Mouse (Mus musculus) adipocyte (in vitro differentiated cells): ENCODE measurements around the gene Mapk3.
A peak's percentile ranks its signal among the peaks of the same experiment; 100 is the strongest.
"Not testable (repeated sequence)": the region's sequence is repeated elsewhere in the genome, so short reads cannot be mapped to it uniquely, and the experiment has no call there.

ENCODE experiments used
- DNase-seq: peaks from one replicate; pipeline ENCODE4 v3.0.0-alpha.2; 2016; ENCODE audit warnings: low spot score

The Mapk3 gene

GRCm38 (mm10) chr7:126759050-126759671 lies at the start of gene Mapk3:
Gene Mapk3 (plus strand): TSS chr7:126759601.
- DNase-seq: peak; percentile 80

DNA sequence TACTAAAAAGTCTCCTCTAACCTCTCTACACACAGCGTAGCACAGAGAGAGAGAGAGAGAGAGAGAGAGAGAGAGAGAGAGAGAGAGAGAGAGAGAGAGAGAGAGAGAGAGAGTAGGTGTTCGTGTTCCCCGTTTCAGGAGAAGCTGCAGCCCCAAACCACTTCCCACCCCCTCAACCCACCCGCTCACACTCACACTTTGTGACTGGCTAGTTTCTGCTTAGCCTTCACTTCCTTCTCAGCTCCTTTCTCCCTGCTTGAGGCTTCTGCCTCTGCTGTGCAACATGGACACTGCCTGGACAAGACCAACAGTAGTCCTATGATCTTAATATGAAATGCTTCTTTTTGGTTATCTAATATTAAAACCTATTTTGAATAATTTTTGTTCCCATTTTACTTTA lies 49.1 kb upstream of the Mapk3 start:
- DNase-seq: no peak

DNA sequence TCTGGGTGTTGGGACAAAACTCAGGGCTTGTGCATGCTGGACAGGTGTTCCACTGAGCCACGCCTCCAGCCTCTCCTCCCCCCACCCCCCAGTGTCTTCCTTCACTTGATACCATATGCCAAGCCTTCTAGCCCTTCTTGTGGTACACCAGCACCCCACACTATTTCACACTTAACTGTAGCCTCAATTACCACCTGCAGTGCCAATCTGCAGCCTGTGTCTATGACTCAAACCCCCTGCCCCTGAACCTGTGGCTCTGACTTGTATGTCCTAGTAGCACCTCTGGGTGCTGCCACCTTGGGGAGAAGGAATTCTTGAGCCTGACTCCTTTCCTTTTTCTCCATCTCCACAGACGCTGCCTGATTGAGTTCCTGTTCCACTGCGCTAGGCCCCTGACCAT lies 47.5 kb upstream of the Mapk3 start:
- DNase-seq: no peak

- no peak for DNase-seq
Observed at GRCm38 (mm10) chr7:126715679-126716078, 43.7 kb upstream of the Mapk3 start.

GRCm38 (mm10) chr7:126717566-126717965 lies 41.8 kb upstream of the Mapk3 start:
- no peak for DNase-seq

GRCm38 (mm10) chr7:126718787-126719337 lies 40.5 kb upstream of the Mapk3 start:
- DNase-seq: no peak

- DNase-seq: no peak
Observed at GRCm38 (mm10) chr7:126721635-126722034, 37.8 kb upstream of the Mapk3 start.

DNA sequence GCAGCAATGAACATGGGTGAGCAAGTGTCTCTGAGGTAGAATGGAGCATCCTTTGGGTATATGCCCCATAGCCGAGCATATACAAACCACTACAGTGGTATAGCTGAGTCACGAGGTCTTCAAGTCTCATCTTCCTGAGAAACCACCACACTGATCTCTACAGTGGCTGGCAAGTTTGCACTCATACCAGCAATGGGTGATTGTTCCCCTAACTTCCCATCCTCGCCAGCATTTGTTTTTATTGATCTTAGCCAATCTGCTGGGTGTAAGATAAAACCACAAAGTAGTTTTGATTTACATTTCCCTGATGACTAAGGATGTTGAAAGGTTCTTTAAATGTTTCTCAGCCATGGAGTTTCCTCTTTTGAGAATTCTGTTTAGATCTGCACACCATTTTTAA lies 34.3 kb upstream of the Mapk3 start:
- DNase-seq: no peak

DNA sequence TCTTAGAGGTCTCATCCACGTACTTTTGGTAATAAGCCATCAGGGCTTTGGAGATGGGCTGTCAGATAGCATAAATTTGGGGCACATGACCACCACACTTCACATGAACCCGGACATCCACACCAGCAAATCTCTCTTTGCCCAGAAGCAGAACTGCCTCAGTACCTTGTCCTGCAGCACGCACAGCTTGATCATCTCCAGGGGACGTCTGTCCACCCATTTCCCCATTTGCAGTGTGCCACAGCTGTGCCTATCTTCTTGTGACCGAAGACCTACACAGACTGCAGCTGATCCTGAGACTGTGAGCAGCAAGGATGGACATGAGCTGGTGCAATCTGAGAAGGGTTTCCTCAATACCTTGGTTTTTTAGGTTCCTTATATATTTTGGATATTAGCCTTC lies 33.7 kb upstream of the Mapk3 start:
- DNase-seq: no peak

DNA sequence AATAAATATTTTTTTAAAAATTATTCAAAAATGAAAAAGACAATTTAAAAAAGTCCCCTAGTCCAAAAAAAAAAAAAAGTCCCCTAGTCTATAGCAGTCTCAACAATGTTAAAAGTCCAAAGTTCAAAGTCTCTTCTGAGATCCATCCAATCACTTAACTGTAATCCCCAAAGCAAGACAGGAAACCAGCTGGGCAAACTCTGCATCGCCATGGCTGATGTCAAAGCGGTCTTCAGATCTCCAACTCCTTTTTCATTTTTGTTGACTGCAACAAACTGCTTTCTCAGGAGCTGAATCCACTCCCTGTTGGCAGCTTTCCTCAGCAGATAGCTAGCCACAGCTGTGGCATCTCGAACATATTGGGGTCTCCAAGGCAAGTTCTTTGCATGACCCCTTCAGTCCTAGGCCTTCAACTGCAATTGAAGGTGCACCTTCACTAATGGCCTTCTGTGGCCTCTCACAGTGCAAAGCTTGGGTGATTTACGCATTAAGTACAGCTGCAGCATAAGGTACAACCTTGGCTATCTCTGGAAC lies 29.1 kb upstream of the Mapk3 start:
- not testable (repeated sequence) for DNase-seq

GRCm38 (mm10) chr7:126736122-126736521 lies 23.3 kb upstream of the Mapk3 start:
- DNase-seq: no peak

GRCm38 (mm10) chr7:126739551-126739950 lies 19.9 kb upstream of the Mapk3 start:
- no peak for DNase-seq

DNA sequence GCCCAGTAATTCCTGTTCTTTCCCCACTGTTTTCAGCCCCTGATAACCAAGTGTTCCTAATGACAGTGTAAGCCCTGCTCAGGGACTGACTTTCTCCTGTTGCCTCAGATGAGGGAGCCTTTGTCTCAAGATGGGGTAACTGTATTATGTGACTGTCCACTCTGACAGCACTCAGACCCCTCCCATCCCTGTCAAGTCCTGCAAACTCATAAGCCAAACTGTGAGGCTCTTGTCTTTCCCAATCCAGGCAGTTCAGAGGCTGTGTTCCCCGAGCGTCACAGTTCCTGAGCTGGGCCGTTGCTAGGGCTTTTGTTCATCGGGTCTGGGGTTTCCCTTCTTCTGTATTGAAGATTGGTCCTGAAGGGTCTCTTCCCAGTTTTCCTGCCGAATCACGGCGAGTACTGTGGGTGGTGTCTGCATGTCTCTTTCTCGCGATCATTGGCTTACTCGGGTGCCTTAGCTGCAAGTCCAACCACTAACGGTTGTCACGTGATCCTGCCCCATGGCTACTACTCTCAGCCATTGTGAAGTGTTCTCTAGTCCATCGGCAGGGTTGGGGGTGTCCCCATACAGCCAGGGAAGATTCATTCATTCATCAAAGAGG lies 19.2 kb upstream of the Mapk3 start:
- DNase-seq: no peak

- no peak for DNase-seq
Observed at GRCm38 (mm10) chr7:126740977-126741376, 18.4 kb upstream of the Mapk3 start.

DNA sequence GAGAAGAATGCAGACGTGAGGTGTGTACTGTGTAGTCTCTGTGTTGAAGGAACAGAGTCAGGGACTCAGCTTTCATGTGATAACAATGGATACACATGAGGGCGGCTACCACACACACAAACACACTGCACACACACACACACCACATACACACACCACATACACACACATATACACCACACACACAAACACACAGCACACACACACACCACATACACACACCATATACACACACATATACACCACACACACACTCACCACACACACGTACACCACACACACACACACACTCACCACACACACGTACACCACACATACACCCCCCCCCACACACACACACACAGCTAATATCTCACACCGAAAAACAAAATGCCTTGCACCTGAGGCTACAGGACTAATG lies 17.9 kb upstream of the Mapk3 start:
- DNase-seq: no peak

GRCm38 (mm10) chr7:126741964-126742482 lies 17.4 kb upstream of the Mapk3 start:
- DNase-seq: peak; percentile 13

DNA sequence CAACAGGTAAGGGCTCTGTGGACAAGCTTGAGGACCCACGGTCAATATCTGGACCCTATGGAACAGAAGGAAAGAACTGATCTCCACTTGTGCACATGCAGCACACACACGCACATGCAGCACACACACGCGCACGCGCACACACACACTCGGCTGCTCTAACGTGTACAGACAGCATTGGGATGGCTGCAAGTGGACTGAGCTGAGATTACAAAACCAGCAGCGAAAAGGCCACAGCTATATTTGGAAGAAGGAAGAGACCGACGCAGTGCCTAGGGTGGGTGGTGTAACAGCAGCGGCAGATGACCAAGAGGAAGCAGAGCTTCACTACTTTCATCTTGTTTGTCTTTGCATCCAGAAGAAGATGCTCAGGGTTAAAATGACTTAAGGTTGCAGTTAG lies 13.3 kb upstream of the Mapk3 start:
- DNase-seq: no peak

GRCm38 (mm10) chr7:126746798-126747197 lies 12.6 kb upstream of the Mapk3 start:
- DNase-seq: no peak

DNA sequence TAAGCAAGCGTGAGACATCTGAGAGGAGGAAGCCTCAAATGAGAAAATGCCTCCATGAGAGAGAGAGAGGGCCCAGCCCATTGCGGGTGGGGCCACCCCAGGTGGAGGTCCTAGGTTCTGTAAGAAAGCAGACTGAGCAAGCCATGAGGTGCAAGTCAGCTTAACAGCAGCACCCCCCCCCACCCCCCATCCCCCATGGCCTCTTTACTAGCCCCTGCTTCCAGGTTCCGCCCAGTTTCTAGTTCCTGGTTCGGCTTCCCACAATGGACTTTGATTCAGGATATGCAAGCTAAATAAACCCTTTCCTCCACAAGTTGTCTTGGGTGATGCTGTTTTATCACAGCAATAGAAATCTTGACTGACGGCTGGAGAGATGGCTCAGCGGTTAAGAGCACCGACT lies 10.6 kb upstream of the Mapk3 start:
- DNase-seq: no peak

- DNase-seq: no peak
Observed at GRCm38 (mm10) chr7:126749582-126750343, 9.6 kb upstream of the Mapk3 start.

DNA sequence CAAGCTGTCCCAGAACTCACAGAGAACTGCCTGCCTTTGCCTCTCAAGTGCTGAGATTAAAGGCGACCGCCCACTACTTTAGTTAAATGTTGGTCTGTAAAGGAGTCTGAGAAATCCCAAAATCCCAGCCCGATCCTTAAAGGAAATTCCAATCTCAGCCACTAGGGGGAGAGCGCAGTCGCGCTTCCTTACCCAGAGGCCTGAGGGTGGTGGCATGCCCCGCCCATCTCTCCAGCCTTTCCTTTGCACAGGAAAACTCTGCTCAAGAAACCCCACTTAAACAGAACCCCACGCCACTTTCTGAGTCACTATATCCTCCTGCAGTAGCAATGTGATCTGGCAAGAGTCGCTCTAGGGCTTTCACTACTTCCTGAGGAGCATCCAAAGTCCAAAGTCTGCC lies 4.5 kb upstream of the Mapk3 start:
- peak; percentile 85 for DNase-seq

GRCm38 (mm10) chr7:126758539-126758938 lies 862 bp upstream of the Mapk3 start:
- DNase-seq: no peak
